Mouse (Mus musculus) heart, postnatal 36 days (tissue): ENCODE measurements around the gene Atp6ap2. TPM values are rescaled to one million over a fixed set of nuclear protein-coding genes. Genes with fewer than 3 reads are reported as not detected.

Experiments used
- total RNA-seq, 2 experiments: library from RNA; stranded (reverse); gene quantifications; 2 replicates each; pipeline ENCODE4 v1.2.3; 2021

Atp6ap2 gene
- total RNA-seq, 2 experiments from 2014 or later: 20.1 to 20.8 TPM

Other genes starting within 250 kb of the Atp6ap2 start
- gene 1810030O07Rik, start 85.9 kb downstream of the Atp6ap2 start, total RNA-seq: 10 to 100 TPM; 11.8 to 14.5 TPM
- 10 to 100 TPM; 22.6 to 29.3 TPM for gene Med14, start 174.3 kb downstream of the Atp6ap2 start, total RNA-seq